Mouse (Mus musculus): ENCODE measurements around the gene Tbc1d10b.
A peak's percentile ranks its signal among the peaks of the same experiment; 100 is the strongest.

Tbc1d10b gene

GRCm38 (mm10) chr7:127164002-127164401 is 44.3 kb downstream of the Tbc1d10b start:
- DNase-seq (ENCODE audit: inconsistent age in 2 of 2, low spot score in 1 of 2) = peak in 1 of 2 experiments; percentile 14

GRCm38 (mm10) chr7:127162546-127162945 is 45.7 kb downstream of the Tbc1d10b start:
- peak in 1 of 2 experiments; percentile 45 for DNase-seq (ENCODE audit: inconsistent age in 2 of 2, low spot score in 1 of 2)

- DNase-seq (ENCODE audit: inconsistent age in 2 of 2, low spot score in 1 of 2) = no peak
Observed at GRCm38 (mm10) chr7:127157548-127157947, 50.7 kb downstream of the Tbc1d10b start.

- peak; percentile 40 to 77 for DNase-seq (ENCODE audit: inconsistent age in 2 of 2, low spot score in 1 of 2)
Observed at GRCm38 (mm10) chr7:127153477-127153876, 54.8 kb downstream of the Tbc1d10b start.

GRCm38 (mm10) chr7:127152464-127152863 is 55.8 kb downstream of the Tbc1d10b start:
- DNase-seq (ENCODE audit: inconsistent age in 2 of 2, low spot score in 1 of 2) = no peak

- no peak for DNase-seq (ENCODE audit: inconsistent age in 2 of 2, low spot score in 1 of 2)
Observed at GRCm38 (mm10) chr7:127147901-127148300, 60.4 kb downstream of the Tbc1d10b start.
